Mouse (Mus musculus) hindbrain, embryonic 16.5 days (tissue): ENCODE measurements around the gene Coq10b. TPM values are rescaled to one million over a fixed set of nuclear protein-coding genes. Genes with fewer than 3 reads are reported as not detected.

Experiments
- ATAC-seq: fragments of 200-750 bp; cut with Nextera tagmentation; 2 replicates; pipeline ENCODE4 v1.8.0; 2017; ENCODE audit warnings: moderate TSS enrichment, moderate library complexity
- H3K27ac ChIP-seq: fragments of 300-500 bp; sonication (generic); 2 replicates; pipeline ENCODE4 v1.5.1; 2014; ENCODE audit warnings: low read depth, mild to moderate bottlenecking, control low read depth, low read length, moderate library complexity
- H3K27me3 ChIP-seq: fragments of 300-500 bp; sonication (generic); replicated peaks from 2 replicates; pipeline ENCODE4 v1.6.1; 2014; ENCODE audit warnings: low read length; ENCODE audit not compliant: control insufficient read depth, insufficient read depth
- H3K36me3 ChIP-seq: fragments of 300-500 bp; sonication (generic); 2 replicates; pipeline ENCODE4 v1.6.1; 2014; ENCODE audit warnings: mild to moderate bottlenecking, low read length, moderate library complexity, mixed read lengths; ENCODE audit not compliant: control insufficient read depth, insufficient read depth
- H3K4me1 ChIP-seq: fragments of 300-500 bp; sonication (generic); 2 replicates; pipeline ENCODE4 v1.6.1; 2014; ENCODE audit warnings: low read depth, low read length; ENCODE audit not compliant: control insufficient read depth, insufficient read depth
- H3K4me2 ChIP-seq: fragments of 300-500 bp; sonication (generic); 2 replicates; pipeline ENCODE4 v1.6.1; 2014; ENCODE audit warnings: mild to moderate bottlenecking, low read length, control low read depth, moderate library complexity
- H3K4me3 ChIP-seq: fragments of 300-500 bp; sonication (generic); 2 replicates; pipeline ENCODE4 v1.5.1; 2014; ENCODE audit warnings: mild to moderate bottlenecking, low read length, control low read depth, moderate library complexity
- H3K9ac ChIP-seq: fragments of 300-500 bp; sonication (generic); 2 replicates; pipeline ENCODE4 v1.6.1; 2014; ENCODE audit warnings: low read depth, mild to moderate bottlenecking, control low read depth, low read length, moderate library complexity
- H3K9me3 ChIP-seq: fragments of 300-500 bp; sonication (generic); 2 replicates; pipeline ENCODE4 v1.6.1; 2014; ENCODE audit warnings: mild to moderate bottlenecking, low read length, moderate library complexity; ENCODE audit not compliant: control insufficient read depth
- WGBS: fragments of 180-500 bp; shearing (Covaris S2); extraction: QIAGEN DNeasy Blood & Tissue Kit; methylation state at CpG from one replicate; pipeline ENCODE4 v1.1.7; 2014; 5-methylcytosine and 5-hydroxymethylcytosine counted together
- polyA plus RNA-seq: library from polyadenylated mRNA; unstranded; fragments of >200 nt; fragmentation: Nextera tagmentation; extraction: Ambion mirVana; gene quantifications from 2 replicates; pipeline ENCODE4 v1.2.1, GENCODE M21; 2015

Gene Coq10b
- polyA plus RNA-seq, 1 experiment from 2014 or later: 28.9 TPM

GRCm38 (mm10) chr1:55088611-55089497 is 36.3 kb downstream of the Coq10b start:
- peak overlapping the region; percentile 79 for H3K4me2 ChIP-seq
- H3K4me1 ChIP-seq: peaks cover 31% of the 10 kb centered on the region
- no peak for ATAC-seq
- H3K4me3 ChIP-seq: peak overlapping the region; percentile 89
- WGBS: 6% methylated on average over 16 of the region's 16 CpGs
- peak overlapping the region; percentile 95 for H3K27ac ChIP-seq
- peak overlapping the region; percentile 89 for H3K9ac ChIP-seq
- H3K27me3 ChIP-seq: no peaks in the 10 kb centered on the region
- H3K9me3 ChIP-seq: no peaks in the 10 kb centered on the region
- H3K36me3 ChIP-seq: peaks cover 12% of the 10 kb centered on the region; the same call in 1 of the 2 replicates

DNA sequence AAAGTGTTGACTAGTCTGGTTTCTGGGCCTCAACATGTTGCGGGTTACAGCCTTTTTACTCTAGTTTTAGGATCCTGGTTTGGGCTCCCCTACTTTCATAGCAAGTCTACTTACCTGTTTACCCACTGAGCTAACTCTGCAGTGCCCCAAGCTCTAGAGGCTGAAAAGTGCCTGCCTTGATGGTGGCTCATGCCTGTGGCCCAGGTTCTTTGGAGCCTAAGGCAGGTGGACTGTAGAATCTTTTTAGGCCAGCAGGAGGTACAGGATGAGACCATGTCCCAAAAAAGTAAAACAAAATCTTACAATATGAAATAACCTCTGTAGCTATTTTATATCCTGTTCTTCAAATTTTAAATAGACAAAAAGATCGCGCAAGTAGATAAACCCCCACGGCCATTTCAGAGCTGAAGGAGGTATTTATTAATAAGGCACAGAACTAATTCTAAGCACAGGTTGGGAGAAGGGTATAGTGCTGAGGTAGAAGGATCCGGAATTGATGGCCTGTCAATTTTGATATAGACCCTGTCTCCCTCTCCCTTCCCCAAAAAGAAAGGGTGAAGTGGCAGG is 37.0 kb downstream of the Coq10b start:
- no peaks in the 10 kb centered on the region for H3K27me3 ChIP-seq
- peaks cover 27% of the 10 kb centered on the region for H3K4me1 ChIP-seq
- no peak for ATAC-seq
- no peak overlapping the region for H3K27ac ChIP-seq
- peak overlapping the region; percentile 79 for H3K4me2 ChIP-seq
- peaks cover 9% of the 10 kb centered on the region; the same call in 1 of the 2 replicates for H3K36me3 ChIP-seq
- no peak overlapping the region for H3K9ac ChIP-seq
- 92% methylated on average over 5 of the region's 5 CpGs for WGBS
- H3K4me3 ChIP-seq: no peak overlapping the region
- no peaks in the 10 kb centered on the region for H3K9me3 ChIP-seq

- Histone ChIP-seq H3K27me3 (no peaks in the 10 kb centered on the region), H3K9me3 (no peaks in the 10 kb centered on the region), H3K4me1 (peaks cover 9% of the 10 kb centered on the region), H3K4me2 (no peak overlapping the region), H3K9ac (no peak overlapping the region), H3K36me3 (peaks cover 9% of the 10 kb centered on the region; the same call in 1 of the 2 replicates), H3K27ac (no peak overlapping the region), H3K4me3 (no peak overlapping the region)
- WGBS: 92% methylated on average over 2 of the region's 2 CpGs
- no peak for ATAC-seq
Measured at GRCm38 (mm10) chr1:55092056-55092455, 39.5 kb downstream of the Coq10b start.

- Histone ChIP-seq H3K9me3 (no peaks in the 10 kb centered on the region), H3K36me3 (peaks cover 9% of the 10 kb centered on the region; the same call in 1 of the 2 replicates), H3K4me3 (no peak overlapping the region), H3K9ac (no peak overlapping the region), H3K27me3 (no peaks in the 10 kb centered on the region), H3K4me1 (peaks cover 9% of the 10 kb centered on the region), H3K27ac (no peak overlapping the region), H3K4me2 (no peak overlapping the region)
- 89% methylated on average over 1 of the region's 1 CpGs for WGBS
- no peak for ATAC-seq
Measured at GRCm38 (mm10) chr1:55092469-55092868, 39.9 kb downstream of the Coq10b start.

GRCm38 (mm10) chr1:55106919-55107585 is 54.5 kb downstream of the Coq10b start:
- 88% methylated on average over 9 of the region's 9 CpGs for WGBS
- H3K4me1 ChIP-seq: no peaks in the 10 kb centered on the region

DNA sequence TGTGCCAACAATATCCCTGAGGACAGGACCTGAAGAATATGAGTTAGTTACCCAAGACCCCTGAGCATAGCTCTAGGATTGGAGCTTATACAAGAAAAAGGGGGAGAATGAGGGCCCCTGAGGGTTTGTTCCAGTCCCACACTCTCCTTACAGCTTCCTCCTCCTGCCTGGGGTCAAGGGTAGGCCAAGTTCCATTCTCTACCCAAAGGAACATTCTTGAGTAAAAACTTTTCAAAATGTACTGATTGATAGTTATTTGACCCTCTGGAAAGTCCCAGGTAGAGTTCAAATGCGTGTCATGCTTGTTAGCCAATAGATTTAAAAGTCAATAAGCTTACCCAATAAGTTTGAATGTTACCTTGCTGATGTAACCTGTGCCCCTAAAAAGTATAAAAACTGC is 55.1 kb downstream of the Coq10b start:
- 91% methylated on average over 1 of the region's 1 CpGs for WGBS
- H3K4me2 ChIP-seq: no peak overlapping the region
- no peak overlapping the region for H3K4me3 ChIP-seq
- no peaks in the 10 kb centered on the region for H3K27me3 ChIP-seq
- no peaks in the 10 kb centered on the region for H3K36me3 ChIP-seq
- no peaks in the 10 kb centered on the region for H3K9me3 ChIP-seq
- no peak for ATAC-seq
- H3K27ac ChIP-seq: no peak overlapping the region
- no peaks in the 10 kb centered on the region for H3K4me1 ChIP-seq
- no peak overlapping the region for H3K9ac ChIP-seq

More at GRCm38 (mm10) chr1:55106919-55107585, 54.5 kb downstream of the Coq10b start:
- Histone ChIP-seq H3K9me3 (no peaks in the 10 kb centered on the region), H3K36me3 (no peaks in the 10 kb centered on the region), H3K27me3 (no peaks in the 10 kb centered on the region), H3K9ac (no peak overlapping the region), H3K27ac (no peak overlapping the region), H3K4me2 (no peak overlapping the region), H3K4me3 (no peak overlapping the region)
- ATAC-seq: no peak

GRCm38 (mm10) chr1:55108473-55108872 is 55.9 kb downstream of the Coq10b start:
- Histone ChIP-seq H3K9me3 (no peaks in the 10 kb centered on the region), H3K4me2 (no peak overlapping the region), H3K9ac (no peak overlapping the region), H3K27me3 (no peaks in the 10 kb centered on the region), H3K4me1 (no peaks in the 10 kb centered on the region), H3K4me3 (no peak overlapping the region), H3K27ac (no peak overlapping the region), H3K36me3 (no peaks in the 10 kb centered on the region)
- 41% methylated on average over 2 of the region's 2 CpGs for WGBS
- ATAC-seq: no peak

DNA sequence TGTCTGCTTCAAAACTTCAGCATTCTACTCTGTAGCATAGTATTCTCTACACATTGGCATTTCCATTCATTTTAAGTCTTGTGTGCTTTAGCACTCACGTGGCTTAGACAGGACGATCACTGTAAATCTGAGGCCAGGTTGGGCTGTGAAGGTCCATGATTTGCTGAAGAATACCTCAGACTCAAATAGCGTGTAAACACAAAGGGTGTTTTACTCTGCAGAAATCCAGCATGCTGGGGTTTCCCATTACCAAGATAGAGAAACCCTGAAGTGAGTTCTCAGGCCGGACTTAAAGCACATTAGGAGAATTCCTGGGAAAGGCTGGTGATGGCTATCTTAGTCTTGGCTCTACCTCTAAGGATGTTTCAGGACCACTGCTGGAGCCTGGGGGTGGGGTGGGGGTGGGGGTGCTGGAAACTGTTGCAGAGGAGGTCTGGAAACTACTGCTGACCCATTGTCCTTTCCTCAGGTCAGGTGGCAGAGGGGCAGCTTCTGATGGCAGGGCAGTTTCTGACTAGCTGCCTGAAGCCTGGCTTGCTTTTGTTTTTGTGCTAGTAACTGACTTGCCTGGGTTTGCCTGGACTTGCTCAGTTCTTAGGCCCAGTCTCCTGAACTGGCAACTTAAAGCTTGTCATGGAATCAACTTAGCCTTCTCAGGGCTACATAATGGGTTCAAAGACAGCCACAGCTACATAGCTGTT is 56.6 kb downstream of the Coq10b start:
- H3K27ac ChIP-seq: no peak overlapping the region
- H3K27me3 ChIP-seq: no peaks in the 10 kb centered on the region
- no peaks in the 10 kb centered on the region for H3K36me3 ChIP-seq
- ATAC-seq: no peak
- H3K9me3 ChIP-seq: no peaks in the 10 kb centered on the region
- H3K9ac ChIP-seq: no peak overlapping the region
- H3K4me2 ChIP-seq: no peak overlapping the region
- H3K4me3 ChIP-seq: no peak overlapping the region
- 91% methylated on average over 4 of the region's 4 CpGs for WGBS
- H3K4me1 ChIP-seq: no peaks in the 10 kb centered on the region
